Mouse (Mus musculus) ES-Bruce4 (cell line): ENCODE measurements around the gene Cib3. TPM values are rescaled to one million over a fixed set of nuclear protein-coding genes. Genes with fewer than 3 reads are reported as not detected.

Source experiments
- H3K27ac ChIP-seq: 2 replicates; pipeline ENCODE4 v1.5.1; 2012; ENCODE audit warnings: low read length, inconsistent platforms; ENCODE audit not compliant: insufficient read depth
- H3K27me3 ChIP-seq: 2 replicates; pipeline ENCODE4 v1.6.1; 2012; ENCODE audit warnings: mild to moderate bottlenecking, low read length, inconsistent platforms; ENCODE audit not compliant: control insufficient read depth, poor library complexity, insufficient read depth, severe bottlenecking
- H3K36me3 ChIP-seq: 2 replicates; pipeline ENCODE4 v1.6.1; 2012; ENCODE audit warnings: inconsistent platforms, mild to moderate bottlenecking, low read length, moderate library complexity; ENCODE audit not compliant: control insufficient read depth, poor library complexity, insufficient read depth, severe bottlenecking
- H3K4me1 ChIP-seq: one replicate; pipeline ENCODE4 v1.8.1; 2011; ENCODE audit warnings: low read length; ENCODE audit not compliant: control insufficient read depth, insufficient read depth
- H3K4me3 ChIP-seq: 2 replicates; pipeline ENCODE4 v1.5.1; 2011; ENCODE audit warnings: low read depth, mild to moderate bottlenecking, low read length
- H3K9ac ChIP-seq: 2 replicates; pipeline ENCODE4 v1.6.1; 2012; ENCODE audit warnings: low read depth, mild to moderate bottlenecking, inconsistent platforms; ENCODE audit not compliant: poor library complexity, severe bottlenecking
- H3K9me3 ChIP-seq: replicated peaks from 2 replicates; pipeline ENCODE4 v1.6.1; 2012; ENCODE audit warnings: mild to moderate bottlenecking, low read length, inconsistent platforms; ENCODE audit not compliant: control insufficient read depth, poor library complexity, insufficient read depth, severe bottlenecking
- CTCF ChIP-seq: IDR thresholded peaks from one replicate; pipeline ENCODE4 v1.8.1; 2011; ENCODE audit warnings: low read depth, low read length
- EP300 ChIP-seq: IDR thresholded peaks from 2 replicates; pipeline ENCODE4 v1.6.1; 2011; ENCODE audit warnings: low read depth, low read length; ENCODE audit not compliant: insufficient read depth
- POLR2A ChIP-seq: IDR thresholded peaks from one replicate; pipeline ENCODE4 v1.8.1; 2011; ENCODE audit warnings: low read length; ENCODE audit not compliant: insufficient read depth
- polyA plus RNA-seq: library from polyadenylated mRNA; stranded (reverse); fragments of >200 nt; gene quantifications from 2 replicates; pipeline ENCODE4 v1.2.4, GENCODE M21; 2011; ENCODE audit warnings: low read depth; ENCODE audit not compliant: missing spikeins, insufficient read depth, insufficient read length

The Cib3 gene
- not detected in 2 replicates for polyA plus RNA-seq

GRCm38 (mm10) chr8:72212751-72213150 is at the start of gene Cib3:
TSS of gene Cib3 (minus strand) at chr8:72212837.
- Histone ChIP-seq H3K4me1 (no peaks in the 10 kb centered on the region), H3K27me3 (no peaks in the 10 kb centered on the region), H3K36me3 (no peaks in the 10 kb centered on the region), H3K4me3 (no peak within 1 kb of the TSS), H3K9me3 (no peaks in the 10 kb centered on the region), H3K9ac (no peak within 1 kb of the TSS), H3K27ac (no peak within 1 kb of the TSS)
- TF ChIP-seq POLR2A (no peak), EP300 (no peak)

DNA sequence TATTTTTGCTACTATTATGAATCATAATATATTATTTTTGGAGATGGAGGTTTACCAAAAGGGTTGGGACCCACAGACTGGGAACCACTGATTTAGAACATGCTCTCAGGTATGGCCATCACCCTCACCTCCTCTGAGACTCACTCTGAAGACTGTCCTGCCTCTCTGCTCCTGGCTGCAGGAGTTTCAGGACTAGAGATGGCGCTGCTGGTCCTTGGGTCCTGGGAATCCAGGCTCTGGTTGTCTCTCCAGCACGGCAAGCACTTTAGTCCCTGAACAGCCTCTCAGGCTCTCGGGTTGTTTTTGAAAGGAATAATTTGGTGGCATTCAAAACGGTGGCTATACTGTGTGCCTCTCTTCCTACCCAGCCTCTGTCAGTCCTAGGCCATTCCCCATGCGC is 49.2 kb upstream of the Cib3 start:
- H3K27ac ChIP-seq = no peak overlapping the region
- no peaks in the 10 kb centered on the region for H3K36me3 ChIP-seq
- H3K9ac ChIP-seq = no peak overlapping the region
- no peak overlapping the region for H3K4me3 ChIP-seq
- no peaks in the 10 kb centered on the region for H3K9me3 ChIP-seq
- TF ChIP-seq EP300 = no peak
- TF ChIP-seq CTCF = peak; percentile 74
- H3K4me1 ChIP-seq = peaks cover 2% of the 10 kb centered on the region
- no peaks in the 10 kb centered on the region for H3K27me3 ChIP-seq

DNA sequence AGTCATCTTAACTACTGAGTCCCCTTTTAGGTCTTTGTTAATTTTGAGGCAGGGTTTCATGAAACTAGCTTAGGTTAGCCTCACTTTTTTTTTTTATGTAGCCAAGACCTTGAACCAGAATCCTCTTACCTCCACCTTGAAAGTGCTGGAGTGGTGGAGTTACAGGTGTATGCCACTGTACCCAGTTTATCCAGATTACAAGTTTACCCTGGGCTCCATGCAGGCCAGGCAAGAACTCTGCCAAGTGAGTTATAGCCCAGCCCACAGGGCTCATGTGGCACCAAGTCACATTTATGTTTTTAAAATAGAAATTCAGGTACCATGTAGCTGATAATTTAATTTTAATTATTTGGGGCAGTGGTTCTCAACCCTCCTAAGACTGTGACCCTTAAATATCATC is 48.8 kb upstream of the Cib3 start:
- Histone ChIP-seq H3K9ac (no peak overlapping the region), H3K27me3 (no peaks in the 10 kb centered on the region), H3K36me3 (no peaks in the 10 kb centered on the region), H3K27ac (no peak overlapping the region), H3K4me3 (no peak overlapping the region), H3K9me3 (no peaks in the 10 kb centered on the region), H3K4me1 (peaks cover 2% of the 10 kb centered on the region)
- TF ChIP-seq POLR2A (no peak), EP300 (no peak), CTCF (no peak)

- Histone ChIP-seq H3K4me1 (peaks cover 2% of the 10 kb centered on the region), H3K9me3 (no peaks in the 10 kb centered on the region), H3K4me3 (no peak overlapping the region), H3K9ac (no peak overlapping the region), H3K36me3 (no peaks in the 10 kb centered on the region), H3K27me3 (no peaks in the 10 kb centered on the region), H3K27ac (no peak overlapping the region)
- peak; percentile 51 for TF ChIP-seq CTCF
- no peak for TF ChIP-seq POLR2A
These were observed 48.4 kb upstream of the Cib3 start for GRCm38 (mm10) chr8:72261019-72261418.

GRCm38 (mm10) chr8:72260585-72260984 is 47.9 kb upstream of the Cib3 start:
- TF ChIP-seq POLR2A = no peak
- no peak for TF ChIP-seq CTCF
- TF ChIP-seq EP300 = no peak
- no peaks in the 10 kb centered on the region for H3K9me3 ChIP-seq
- no peaks in the 10 kb centered on the region for H3K27me3 ChIP-seq
- no peak overlapping the region for H3K4me3 ChIP-seq
- peaks cover 2% of the 10 kb centered on the region for H3K4me1 ChIP-seq
- no peak overlapping the region for H3K27ac ChIP-seq
- H3K36me3 ChIP-seq = no peaks in the 10 kb centered on the region
- no peak overlapping the region for H3K9ac ChIP-seq

DNA sequence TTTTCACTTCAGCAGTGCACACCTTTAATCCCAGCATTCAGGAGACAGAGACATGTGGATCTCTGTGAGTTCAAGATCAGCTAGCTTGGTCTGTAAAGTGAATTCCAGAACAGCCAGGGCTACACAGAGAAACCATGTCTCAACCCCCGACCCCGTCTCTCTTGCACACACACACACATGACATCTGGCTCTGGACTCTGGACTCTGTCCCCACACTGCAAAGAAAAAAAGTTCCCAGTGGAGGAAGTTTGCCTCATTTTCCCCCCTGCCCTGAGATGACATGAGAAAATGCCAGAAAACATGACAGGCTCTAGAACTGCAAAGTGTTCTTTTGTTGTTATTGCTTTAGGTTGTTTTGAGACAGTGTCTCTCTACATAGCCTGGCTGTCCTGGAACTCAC is 47.2 kb upstream of the Cib3 start:
- Histone ChIP-seq H3K27ac (no peak overlapping the region), H3K27me3 (no peaks in the 10 kb centered on the region), H3K9me3 (no peaks in the 10 kb centered on the region), H3K36me3 (no peaks in the 10 kb centered on the region), H3K9ac (no peak overlapping the region), H3K4me1 (no peaks in the 10 kb centered on the region), H3K4me3 (no peak overlapping the region)
- TF ChIP-seq EP300 = no peak
- TF ChIP-seq POLR2A = no peak

DNA sequence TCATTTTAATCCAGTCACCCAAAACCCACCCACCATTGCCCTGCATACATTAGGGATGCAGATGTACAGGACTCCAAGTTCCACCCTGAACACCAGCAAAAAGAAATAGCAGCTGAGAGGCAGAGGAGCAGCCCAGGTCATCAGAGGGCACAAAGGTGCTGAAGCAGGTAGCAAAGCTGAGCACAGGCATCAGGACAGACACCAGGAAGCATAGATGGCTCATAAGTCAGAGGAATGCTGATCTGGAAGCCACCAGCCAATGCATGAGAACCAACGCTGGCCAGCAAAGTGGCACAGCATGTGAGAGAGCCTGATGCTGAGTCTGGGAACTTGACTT is 45.2 kb upstream of the Cib3 start:
- no peak overlapping the region for H3K9ac ChIP-seq
- no peaks in the 10 kb centered on the region for H3K36me3 ChIP-seq
- no peak overlapping the region for H3K27ac ChIP-seq
- H3K4me3 ChIP-seq = no peak overlapping the region
- no peaks in the 10 kb centered on the region for H3K9me3 ChIP-seq
- TF ChIP-seq POLR2A (no peak), CTCF (no peak), EP300 (no peak)
- no peaks in the 10 kb centered on the region for H3K27me3 ChIP-seq
- H3K4me1 ChIP-seq = no peaks in the 10 kb centered on the region
